Mouse (Mus musculus): ENCODE data around the gene Cd72. TPM values are rescaled to one million over a fixed set of nuclear protein-coding genes. Genes with fewer than 3 reads are reported as not detected.
A peak's percentile ranks its signal among the peaks of the same experiment; 100 is the strongest.

Gene Cd72
- total and polyA plus RNA-seq, 3 experiments: 24.0 to 61.4 (median 55.9) TPM

DNA sequence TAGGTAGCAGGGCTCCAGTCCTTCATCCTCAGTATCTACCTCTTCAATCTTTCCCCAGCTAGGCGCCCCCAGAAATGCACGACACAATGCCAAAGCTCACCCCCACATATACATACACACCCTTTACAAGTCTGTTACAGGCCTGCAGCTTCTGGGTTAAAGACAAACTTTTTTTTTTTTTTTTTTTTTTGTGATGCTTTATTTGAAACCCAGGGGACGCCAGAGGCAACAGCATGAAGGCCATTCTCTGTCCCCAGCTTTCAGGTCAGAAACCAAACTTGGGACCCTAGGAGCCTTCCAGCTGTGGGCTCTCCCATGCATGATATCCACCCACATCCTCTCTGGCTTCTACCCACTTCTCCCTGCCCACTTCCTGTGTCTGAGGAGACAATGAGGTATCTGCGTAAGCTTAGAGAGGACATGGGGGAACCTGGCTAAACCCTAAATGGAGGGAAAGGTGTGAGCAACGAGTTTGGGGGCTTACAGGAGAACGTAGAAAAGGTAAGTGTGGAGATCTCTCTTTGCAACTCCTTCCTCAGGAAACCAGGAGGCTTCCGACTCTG lies 27.5 kb upstream of the Cd72 start:
- DNase-seq (ENCODE audit: extremely low read depth): peak; percentile 45
- Histone ChIP-seq H3K9me3 (replicated peaks; ENCODE audit: low read length) (peaks cover 3% of the 10 kb centered on the region), H3K36me3 (replicated peaks in 1 of 2; ENCODE audit: control insufficient read depth in 1 of 2, insufficient read depth in 1 of 2, low read length in 1 of 2) (no peaks in the 10 kb centered on the region), H3K4me2 (ENCODE audit: insufficient read depth, low read depth, poor library complexity, severe bottlenecking) (no peak overlapping the region), H3K4me1 (ENCODE audit: control insufficient read depth in 1 of 2, insufficient read depth in 2 of 2) (peaks cover 10 to 36% of the 10 kb centered on the region in 2 experiments), H3K27ac (ENCODE audit: insufficient read depth, low read depth) (no peak overlapping the region), H3K79me2 (replicated peaks; ENCODE audit: control insufficient read depth, extremely low read depth, insufficient read depth, poor library complexity, severe bottlenecking) (no peaks in the 10 kb centered on the region), H3K4me3 (replicated peaks in 1 of 3; ENCODE audit: low read depth in 2 of 3, low read length in 2 of 3, poor library complexity in 1 of 3) (peak overlapping the region in 1 of 3 experiments; percentile 58), H3K9ac (ENCODE audit: insufficient read depth, low read depth) (no peak overlapping the region), H3K27me3 (replicated peaks) (no peaks in the 10 kb centered on the region)
- in situ Hi-C loops (cut with MboI; ENCODE audit: low pct_ligation_motif_present, low pct_unique_long_range_greater_than_20kb, low sequenced_read_pairs): loop anchor here (5.0 kb wide), 1 partner anchor 40 kb away; the partner anchor contains the start of gene Tesk1
- TF ChIP-seq ZNF384 (IDR thresholded peaks at IDR 0.05; ENCODE audit: low read depth, low read length) (peak; percentile 88), SMC3 (IDR thresholded peaks at IDR 0.05; ENCODE audit: low read depth, low read length) (no peak), POLR2AphosphoS2 (IDR thresholded peaks at IDR 0.05; ENCODE audit: low read depth, low read length) (no peak), ETS1 (conservative IDR thresholded peaks at IDR 0.05; ENCODE audit: low read depth, low read length) (0 out of 2 replicates have a peak, but pooled peaks have one; percentile 17), UBTF (IDR thresholded peaks at IDR 0.05; ENCODE audit: low read depth, low read length) (no peak), KAT2A (IDR thresholded peaks at IDR 0.05; ENCODE audit: insufficient replicate concordance, low read length) (no peak)
- dilution Hi-C loops (cut with MboI; ENCODE audit: extremely low pct_ligation_motif_present, extremely low pct_unique_long_range_greater_than_20kb, low sequenced_read_pairs): no loop called here

DNA sequence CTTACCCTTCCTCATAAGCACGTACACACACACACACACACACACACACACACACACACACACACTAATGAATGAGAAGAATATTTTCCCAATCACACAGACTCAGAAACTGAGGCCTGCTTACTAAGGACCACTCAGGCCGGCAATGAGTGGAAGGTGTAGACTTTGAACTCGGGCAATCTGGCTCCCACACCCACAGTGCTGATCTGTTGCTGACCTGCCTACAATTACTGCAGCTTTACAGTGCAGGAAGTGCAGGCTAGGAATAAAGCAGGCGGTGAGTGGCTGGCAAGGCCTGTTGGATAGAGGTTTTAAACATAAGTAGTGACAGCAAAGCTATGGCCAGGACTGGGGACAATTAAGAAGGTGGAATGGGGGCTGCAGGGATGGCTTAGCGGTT lies 26.6 kb upstream of the Cd72 start:
- TF ChIP-seq PAX5 (IDR thresholded peaks at IDR 0.05; ENCODE audit: low read length) (no peak), RAD21 (IDR thresholded peaks at IDR 0.05; ENCODE audit: low read depth, low read length) (no peak), KAT2A (IDR thresholded peaks at IDR 0.05; ENCODE audit: insufficient replicate concordance, low read length) (no peak), SMC3 (IDR thresholded peaks at IDR 0.05; ENCODE audit: low read depth, low read length) (no peak), SIN3A (IDR thresholded peaks at IDR 0.05; ENCODE audit: low read length) (no peak), IRF4 (IDR thresholded peaks at IDR 0.05; ENCODE audit: low read depth, low read length) (no peak), JUN (IDR thresholded peaks at IDR 0.05; ENCODE audit: insufficient read depth, low read depth, low read length) (no peak), CHD2 (IDR thresholded peaks at IDR 0.05; ENCODE audit: low read length) (no peak), BHLHE40 (IDR thresholded peaks at IDR 0.05; ENCODE audit: low read depth, low read length) (no peak), MAZ (IDR thresholded peaks at IDR 0.05; ENCODE audit: low read depth, low read length) (no peak), MYC (IDR thresholded peaks at IDR 0.05; ENCODE audit: low read depth, low read length) (no peak), ELF1 (IDR thresholded peaks at IDR 0.05; ENCODE audit: low read depth, low read length) (no peak), NRF1 (IDR thresholded peaks at IDR 0.05; ENCODE audit: low read depth, low read length) (no peak), POLR2A (IDR thresholded peaks at IDR 0.05; ENCODE audit: low read depth, low read length) (no peak), CHD1 (IDR thresholded peaks at IDR 0.05; ENCODE audit: low read depth, low read length) (no peak), TBP (conservative IDR thresholded peaks at IDR 0.05; ENCODE audit: low read depth, low read length) (no peak)
- H3K4me1 ChIP-seq (ENCODE audit: control insufficient read depth in 1 of 2, insufficient read depth in 2 of 2): peaks cover 10 to 42% of the 10 kb centered on the region in 2 experiments
- H3K27ac ChIP-seq (ENCODE audit: insufficient read depth, low read depth): no peak overlapping the region
- DNase-seq (ENCODE audit: extremely low read depth): no peak
- peaks cover 3% of the 10 kb centered on the region for H3K9me3 ChIP-seq (replicated peaks; ENCODE audit: low read length)
- no peaks in the 10 kb centered on the region for H3K27me3 ChIP-seq (replicated peaks)
- in situ Hi-C loops (cut with MboI; ENCODE audit: low pct_ligation_motif_present, low pct_unique_long_range_greater_than_20kb, low sequenced_read_pairs): loop anchor here (5.0 kb wide), 1 partner anchor 39 kb away; the partner anchor contains the start of gene Tesk1
- H3K4me2 ChIP-seq (ENCODE audit: insufficient read depth, low read depth, poor library complexity, severe bottlenecking): no peak overlapping the region
- H3K79me2 ChIP-seq (replicated peaks; ENCODE audit: control insufficient read depth, extremely low read depth, insufficient read depth, poor library complexity, severe bottlenecking): no peaks in the 10 kb centered on the region
- H3K4me3 ChIP-seq (replicated peaks in 1 of 3; ENCODE audit: low read depth in 2 of 3, low read length in 2 of 3, poor library complexity in 1 of 3): no peak overlapping the region
- no peaks in the 10 kb centered on the region for H3K36me3 ChIP-seq (replicated peaks in 1 of 2; ENCODE audit: control insufficient read depth in 1 of 2, insufficient read depth in 1 of 2, low read length in 1 of 2)
- no peak overlapping the region for H3K9ac ChIP-seq (ENCODE audit: insufficient read depth, low read depth)
- dilution Hi-C loops (cut with MboI; ENCODE audit: extremely low pct_ligation_motif_present, extremely low pct_unique_long_range_greater_than_20kb, low sequenced_read_pairs): no loop called here
